Mouse (Mus musculus) heart, adult 8-10 months (tissue): ENCODE measurements around the gene Pcsk4. TPM values are rescaled to one million over a fixed set of nuclear protein-coding genes. Genes with fewer than 3 reads are reported as not detected.

Source experiments
- DNase-seq: peaks from one replicate; pipeline ENCODE4 v3.0.0; 2022; ENCODE audit warnings: low spot score
- total RNA-seq, 4 experiments: library from RNA; stranded (reverse); gene quantifications; 2 replicates each; pipeline ENCODE4 v1.2.4; 2022

Pcsk4 gene
- total RNA-seq, 4 experiments from 2014 or later = 1.7 to 3.1 (median 2.7) TPM

DNA sequence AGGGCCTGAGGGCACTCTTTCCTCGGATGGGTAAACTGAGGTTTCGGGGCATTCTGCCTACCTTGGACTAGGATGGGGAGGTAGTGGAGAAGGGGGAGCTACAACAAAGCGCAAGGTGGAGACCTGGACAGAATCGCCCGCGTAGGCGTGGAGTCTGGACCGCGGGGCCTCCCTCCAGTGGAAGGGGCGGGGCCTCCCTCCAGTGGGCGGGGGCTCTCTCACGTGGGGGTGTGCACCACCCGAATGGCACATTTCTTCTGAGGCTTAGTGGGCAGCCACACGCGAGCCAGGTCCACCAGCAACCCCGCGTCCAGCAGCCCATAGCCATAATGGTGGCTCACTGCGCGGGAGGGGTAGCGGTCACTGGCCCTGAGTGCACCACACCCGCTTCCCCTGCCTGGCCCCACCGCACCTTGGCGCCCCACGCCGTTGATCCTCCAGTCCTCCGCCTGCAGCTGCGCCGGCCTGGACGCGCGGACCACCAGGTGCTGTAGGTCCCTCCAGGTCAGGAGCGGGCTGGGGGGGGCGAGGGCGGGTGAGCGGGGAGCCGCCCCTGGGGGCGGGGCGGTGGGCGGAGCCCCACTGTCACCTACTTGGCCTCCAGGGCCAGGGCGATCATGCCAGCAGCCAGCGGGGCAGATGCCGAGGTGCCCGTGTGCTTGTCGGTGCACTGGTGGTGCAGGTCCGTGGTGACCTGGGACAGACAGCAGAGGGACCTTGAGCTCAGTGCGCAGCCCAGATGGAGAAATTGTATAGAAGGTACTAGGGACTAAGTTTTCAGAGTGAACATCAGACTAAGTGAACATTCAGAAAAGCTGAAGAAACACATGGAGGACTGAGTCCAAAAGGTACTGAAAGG lies 5.8 kb downstream of the Pcsk4 start:
- peak; percentile 62 for DNase-seq

DNA sequence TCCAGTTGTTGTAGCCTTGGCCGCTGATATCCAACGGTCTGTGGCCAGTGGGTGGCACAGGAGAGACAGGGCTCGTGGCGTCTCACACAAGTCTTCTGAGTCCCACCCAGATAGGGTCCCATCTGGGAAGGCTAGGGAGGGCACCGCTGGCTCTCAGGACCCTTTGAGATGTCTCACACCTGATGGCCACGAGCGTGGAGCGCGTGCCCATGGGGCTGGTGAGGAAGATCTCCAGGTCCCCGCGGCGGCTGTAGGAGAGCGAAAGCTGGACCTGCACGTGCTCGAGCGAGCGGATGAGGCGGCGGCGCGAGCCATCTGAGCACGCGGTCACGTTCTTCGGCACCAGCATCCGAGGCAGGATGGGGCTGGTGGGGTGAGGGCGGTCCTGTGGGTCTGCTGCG lies 6.5 kb downstream of the Pcsk4 start:
- DNase-seq = no peak

DNA sequence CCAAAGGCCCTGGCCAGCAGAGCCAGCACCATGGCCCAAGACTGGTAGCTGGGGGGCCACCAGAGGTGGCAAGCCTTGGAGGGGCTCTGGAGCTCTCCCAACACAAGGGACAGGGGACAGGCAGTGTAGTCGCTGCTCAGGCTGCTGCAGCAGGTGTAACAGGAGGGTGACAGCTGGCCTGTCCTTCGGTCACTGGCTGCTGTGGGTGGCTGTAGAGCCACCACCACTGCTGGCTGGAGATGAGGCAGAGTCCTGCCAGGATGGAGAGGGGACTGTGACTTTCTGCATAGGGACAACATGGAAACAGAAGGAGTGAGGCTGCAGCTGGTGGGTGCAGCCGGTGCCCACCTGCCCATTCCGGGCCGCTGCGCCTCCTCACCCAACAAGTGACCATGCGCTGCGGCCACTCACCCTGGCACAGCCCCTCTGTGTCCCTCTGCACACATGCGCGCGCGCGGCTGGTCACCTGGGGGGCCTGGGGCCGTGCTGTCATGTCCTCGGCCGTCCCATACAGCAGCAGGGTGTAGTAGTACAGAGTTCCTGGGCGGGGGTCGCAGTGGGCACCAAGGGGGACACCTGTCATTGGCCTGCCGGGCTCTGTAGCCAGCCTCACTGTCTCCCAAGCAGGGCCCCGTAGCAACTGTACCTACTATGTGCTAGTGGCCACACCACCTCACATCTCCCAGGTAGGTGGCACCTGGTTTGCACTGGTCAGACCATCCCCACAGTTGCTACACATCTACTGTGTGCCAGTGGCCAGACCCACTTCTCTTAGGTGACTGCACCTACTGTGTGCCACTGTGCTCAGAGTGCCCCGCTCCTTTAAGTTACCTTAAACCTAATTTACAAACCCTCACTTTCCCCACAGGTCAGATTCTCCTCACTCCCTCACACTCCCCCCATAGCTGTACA lies 7.4 kb downstream of the Pcsk4 start:
- no peak for DNase-seq

DNA sequence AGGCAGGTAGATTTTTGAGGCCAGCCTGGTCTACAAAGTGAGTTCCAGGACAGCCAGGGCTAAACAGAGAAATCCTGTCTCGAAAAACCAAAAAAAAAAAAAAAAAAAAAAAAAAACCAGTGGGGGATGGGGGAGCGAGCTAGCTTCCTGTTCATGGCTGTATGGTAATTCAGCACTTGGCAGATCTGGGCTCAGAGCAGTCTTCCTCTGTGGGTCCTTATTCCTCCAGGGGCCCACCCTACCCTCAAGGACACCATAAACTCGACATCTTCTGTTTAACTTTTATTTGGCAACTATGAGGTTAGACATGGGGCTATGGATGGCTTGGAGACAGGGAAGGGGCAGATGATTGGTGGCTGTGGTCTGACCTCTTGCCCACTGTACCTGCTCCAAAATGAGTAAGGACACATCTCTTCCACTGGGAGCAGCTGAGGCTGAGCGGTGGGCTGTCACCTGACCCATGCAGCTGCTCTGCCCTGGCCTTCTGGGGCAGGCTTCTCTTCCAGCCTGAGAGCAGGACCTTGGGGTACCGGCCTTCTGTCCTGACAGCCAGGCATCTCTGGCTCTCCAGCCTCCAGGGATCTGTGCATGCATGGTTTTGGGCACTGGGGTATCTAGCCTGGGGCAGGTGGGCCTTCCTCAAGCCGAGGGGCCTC lies 8.2 kb downstream of the Pcsk4 start:
- no peak for DNase-seq

DNA sequence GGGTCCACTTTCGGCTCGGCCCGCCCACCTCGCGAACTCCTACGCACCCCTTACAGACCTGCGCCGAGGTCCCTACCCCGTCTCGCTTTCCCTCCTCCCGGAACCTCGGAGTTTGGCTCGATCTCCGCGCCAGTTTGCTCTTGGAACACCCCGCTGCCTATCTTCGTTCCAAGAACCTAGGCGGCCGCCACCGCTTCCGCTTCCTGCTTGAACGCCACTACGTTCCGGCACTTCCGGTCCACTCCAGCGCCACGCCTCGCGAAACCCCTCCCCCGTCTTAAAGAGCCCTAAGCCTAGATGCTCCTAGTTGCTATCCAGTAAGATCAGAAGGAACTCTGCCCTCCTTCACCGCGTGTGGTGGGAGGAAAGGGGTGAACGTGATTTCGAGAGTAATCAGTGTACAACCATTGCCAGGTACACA lies 8.9 kb downstream of the Pcsk4 start, which contains the start of gene 2310011J03Rik:
TSS of gene 2310011J03Rik (minus strand) at position 198 of the 421 bp plus-strand sequence.
- DNase-seq = peak; percentile 96

DNA sequence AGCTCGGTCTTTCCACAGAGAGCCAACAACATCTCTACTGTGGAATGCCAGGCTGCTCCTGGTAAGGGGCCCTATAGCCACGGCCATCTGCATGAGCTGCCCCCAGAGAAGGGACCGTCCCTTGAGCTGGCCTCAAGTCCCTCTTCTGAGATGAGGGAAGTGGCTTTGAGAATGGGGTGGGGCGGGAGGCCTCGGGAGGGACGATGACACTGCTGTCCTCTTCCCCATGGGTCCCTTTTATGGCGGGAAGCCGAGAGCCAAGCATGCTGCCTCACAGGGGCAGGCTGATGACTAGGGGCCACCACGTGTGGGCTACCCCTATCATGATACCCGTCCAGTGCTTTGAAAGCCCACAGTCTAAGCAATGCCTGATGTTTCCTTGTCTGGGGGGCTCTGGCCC lies 12.3 kb downstream of the Pcsk4 start:
- DNase-seq = no peak

DNA sequence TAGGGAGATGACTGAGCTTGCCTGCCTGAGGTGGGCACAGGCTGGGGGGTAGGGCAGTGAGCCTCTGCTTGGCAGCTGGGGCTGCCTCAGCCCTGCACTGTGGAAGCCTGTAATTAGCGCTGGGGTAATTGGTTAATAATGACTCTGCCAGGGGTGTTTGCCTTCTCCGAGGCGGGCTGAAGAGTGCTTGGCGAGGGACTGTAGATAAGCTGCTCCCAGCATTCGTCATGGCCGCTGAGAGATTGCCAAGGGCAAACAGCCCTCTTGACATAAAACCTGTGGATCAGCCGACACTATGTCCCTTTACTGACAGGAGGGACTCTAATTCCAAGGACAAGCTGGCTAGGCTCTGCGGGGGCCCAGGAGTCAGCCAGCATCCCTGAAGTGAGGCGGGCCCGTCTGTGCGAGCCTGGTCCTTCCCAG lies 12.9 kb downstream of the Pcsk4 start:
- no peak for DNase-seq

DNA sequence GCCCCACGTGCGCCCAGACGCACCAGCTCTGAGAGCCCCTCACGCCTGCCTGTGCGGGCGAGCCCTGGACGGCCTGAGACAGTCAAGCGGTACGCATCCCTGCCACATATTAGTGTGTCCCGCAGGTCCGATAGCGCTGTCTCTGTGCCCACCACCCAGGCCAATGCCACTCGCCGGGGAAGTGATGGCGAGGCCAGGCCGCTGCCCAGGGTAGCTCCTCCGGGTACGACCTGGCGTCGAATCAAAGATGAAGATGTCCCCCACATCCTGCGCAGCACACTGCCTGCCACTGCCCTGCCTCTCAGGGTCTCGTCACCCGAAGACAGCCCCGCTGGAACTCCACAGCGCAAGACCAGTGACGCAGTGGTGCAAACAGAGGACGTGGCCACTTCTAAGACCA lies 14.0 kb downstream of the Pcsk4 start:
- DNase-seq = no peak

DNA sequence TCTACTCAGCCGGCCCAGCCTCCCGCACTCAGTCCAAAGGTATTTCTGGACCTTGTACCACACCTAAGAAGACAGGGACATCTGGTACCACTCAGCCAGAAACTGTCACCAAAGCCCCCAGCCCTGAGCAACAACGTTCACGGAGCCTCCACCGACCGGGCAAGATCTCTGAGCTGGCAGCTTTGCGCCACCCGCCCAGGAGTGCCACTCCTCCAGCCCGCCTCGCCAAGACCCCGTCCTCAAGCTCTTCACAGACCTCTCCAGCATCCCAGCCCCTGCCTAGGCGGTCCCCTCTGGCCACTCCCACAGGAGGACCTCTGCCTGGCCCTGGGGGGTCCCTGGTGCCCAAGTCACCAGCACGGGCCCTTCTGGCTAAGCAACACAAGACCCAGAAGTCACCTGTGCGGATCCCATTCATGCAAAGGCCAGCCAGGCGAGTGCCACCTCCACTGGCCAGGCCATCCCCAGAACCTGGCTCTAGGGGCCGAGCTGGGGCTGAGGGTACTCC lies 14.8 kb downstream of the Pcsk4 start:
- DNase-seq = no peak

DNA sequence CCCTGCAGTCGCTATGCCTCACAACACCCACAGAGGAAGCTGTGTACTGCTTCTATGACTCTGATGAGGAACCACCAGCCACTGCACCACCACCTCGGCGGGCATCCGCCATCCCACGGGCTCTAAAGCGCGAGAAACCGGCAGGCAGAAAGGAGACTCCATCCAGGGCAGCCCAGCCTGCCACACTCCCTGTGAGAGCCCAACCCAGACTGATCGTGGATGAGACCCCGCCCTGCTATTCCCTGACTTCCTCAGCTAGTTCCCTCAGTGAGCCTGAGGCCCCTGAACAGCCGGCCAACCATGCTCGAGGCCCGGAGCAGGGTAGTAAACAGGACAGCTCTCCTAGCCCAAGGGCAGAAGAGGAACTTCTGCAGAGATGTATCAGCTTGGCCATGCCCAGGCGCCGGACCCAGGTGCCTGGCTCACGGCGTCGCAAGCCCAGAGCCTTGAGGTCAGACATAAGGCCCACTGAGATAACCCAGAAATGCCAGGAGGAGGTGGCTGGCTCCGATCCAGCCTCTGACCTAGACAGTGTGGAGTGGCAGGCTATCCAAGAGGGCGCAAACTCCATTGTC lies 15.6 kb downstream of the Pcsk4 start:
- DNase-seq = no peak

DNA sequence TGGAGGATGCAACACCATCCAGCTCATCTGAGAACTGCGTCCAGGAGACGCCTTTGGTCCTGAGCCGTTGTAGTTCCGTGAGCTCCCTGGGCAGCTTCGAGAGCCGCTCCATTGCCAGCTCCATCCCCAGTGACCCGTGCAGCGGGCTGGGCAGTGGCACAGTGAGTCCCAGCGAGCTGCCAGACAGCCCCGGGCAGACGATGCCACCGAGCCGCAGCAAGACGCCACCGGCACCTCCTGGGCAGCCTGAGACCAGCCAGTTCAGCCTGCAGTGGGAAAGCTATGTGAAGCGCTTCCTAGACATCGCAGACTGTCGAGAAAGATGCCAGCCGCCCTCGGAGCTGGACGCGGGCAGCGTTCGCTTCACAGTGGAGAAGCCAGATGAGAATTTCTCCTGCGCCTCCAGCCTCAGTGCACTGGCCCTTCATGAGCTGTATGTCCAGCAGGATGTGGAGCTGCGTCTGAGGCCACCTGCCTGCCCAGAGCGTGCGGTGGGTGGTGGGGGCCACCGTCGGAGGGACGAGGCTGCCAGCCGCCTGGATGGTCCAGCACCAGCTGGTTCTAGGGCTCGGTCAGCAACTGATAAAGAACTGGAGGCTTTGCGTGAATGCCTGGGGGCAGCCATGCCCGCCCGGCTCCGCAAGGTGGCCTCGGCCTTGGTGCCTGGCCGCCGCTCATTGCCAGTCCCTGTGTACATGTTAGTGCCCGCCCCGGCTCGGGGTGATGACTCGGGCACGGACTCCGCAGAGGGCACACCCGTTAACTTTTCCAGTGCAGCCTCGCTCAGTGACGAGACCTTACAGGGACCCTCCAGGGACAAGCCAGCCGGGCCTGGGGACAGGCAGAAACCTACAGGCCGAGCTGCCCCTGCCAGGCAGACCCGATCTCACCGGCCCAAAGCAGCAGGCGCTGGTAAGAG lies 16.5 kb downstream of the Pcsk4 start:
- DNase-seq = no peak

DNA sequence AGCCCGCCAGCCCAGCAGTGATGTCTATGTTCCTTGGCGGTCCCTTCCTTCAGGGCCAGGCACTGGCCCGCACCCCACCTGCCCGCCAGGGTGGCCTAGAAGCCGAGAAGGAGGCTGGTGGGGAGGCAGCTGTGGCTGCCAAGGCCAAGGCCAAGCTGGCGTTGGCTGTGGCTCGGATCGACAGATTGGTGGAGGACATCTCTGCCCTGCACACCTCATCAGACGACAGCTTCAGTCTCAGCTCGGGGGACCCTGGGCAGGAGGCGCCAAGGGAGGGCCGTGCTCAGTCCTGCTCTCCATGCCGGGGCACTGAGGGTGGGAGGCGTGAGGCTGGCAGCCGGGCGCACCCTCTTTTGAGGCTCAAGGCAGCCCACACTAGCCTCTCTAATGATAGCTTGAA lies 17.7 kb downstream of the Pcsk4 start:
- no peak for DNase-seq

DNA sequence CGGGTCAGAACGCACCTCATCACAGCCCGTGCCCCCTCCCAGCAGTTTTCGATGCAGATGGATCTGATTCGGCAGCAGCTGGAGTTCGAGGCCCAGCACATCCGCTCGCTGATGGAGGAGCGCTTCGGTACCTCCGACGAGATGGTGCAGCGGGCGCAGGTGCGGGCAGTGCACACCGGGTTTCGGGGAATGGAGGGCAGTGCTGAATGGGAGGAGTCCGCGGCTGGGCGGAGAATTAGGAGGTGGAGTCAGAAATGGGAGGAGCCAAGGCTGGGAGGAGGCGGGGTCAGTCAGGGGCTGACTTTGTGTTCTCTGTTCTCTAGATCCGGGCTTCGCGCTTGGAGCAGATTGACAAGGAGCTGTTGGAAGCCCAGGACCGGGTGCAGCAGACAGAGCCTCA lies 24.4 kb downstream of the Pcsk4 start:
- no peak for DNase-seq

DNA sequence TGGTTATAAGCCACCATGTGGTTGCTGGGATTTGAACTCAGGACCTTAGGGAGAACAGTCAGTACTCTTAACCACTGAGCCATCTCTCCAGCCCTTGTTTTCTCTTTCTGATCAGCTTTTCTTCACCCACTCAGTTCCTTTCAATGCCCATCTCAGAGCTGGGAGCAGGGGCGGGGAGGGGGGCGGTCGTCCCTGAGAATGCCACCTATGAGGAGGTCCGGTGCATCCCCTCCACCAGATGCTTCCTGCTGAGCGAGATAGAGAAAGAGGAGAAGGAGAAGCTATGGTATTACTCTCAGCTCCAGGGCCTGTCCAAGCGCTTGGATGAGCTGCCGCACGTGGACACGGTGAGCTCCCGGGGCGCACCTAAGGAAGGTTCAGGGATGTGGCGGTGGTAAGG lies 24.8 kb downstream of the Pcsk4 start:
- no peak for DNase-seq

DNA sequence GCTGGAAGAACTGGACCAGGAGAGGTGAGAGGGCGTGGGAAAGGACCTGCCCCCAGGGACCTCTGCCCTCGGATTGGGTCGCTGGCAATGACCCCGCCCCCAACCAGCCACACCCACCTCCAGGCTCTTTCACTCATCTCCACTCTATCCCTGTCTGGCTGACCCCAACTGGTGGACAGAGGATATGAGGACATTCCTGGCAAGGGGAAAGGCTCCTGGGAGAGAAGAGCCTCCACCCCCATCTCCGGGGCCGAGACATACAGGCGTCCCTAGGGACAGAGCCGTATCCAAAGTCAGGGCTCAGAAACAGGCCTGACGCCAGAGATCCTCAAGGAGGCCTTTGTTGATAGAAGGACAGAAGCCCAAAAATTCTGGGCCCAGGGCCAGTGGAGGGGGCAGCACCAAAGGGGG lies 26.8 kb downstream of the Pcsk4 start:
- peak; percentile 85 for DNase-seq

DNA sequence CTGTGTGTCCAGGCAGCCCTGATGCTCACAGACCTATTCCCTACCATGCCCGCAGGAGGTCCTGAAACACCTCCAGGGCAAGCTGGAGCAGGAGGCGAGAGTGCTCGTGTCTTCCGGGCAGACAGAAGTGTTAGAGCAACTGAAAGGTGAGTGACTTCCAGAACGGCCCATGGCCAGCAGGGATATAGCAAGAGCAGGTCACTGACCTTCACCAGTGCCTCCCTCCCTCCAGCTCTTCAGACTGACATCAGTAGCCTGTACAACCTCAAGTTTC lies 27.3 kb downstream of the Pcsk4 start:
- no peak for DNase-seq

DNA sequence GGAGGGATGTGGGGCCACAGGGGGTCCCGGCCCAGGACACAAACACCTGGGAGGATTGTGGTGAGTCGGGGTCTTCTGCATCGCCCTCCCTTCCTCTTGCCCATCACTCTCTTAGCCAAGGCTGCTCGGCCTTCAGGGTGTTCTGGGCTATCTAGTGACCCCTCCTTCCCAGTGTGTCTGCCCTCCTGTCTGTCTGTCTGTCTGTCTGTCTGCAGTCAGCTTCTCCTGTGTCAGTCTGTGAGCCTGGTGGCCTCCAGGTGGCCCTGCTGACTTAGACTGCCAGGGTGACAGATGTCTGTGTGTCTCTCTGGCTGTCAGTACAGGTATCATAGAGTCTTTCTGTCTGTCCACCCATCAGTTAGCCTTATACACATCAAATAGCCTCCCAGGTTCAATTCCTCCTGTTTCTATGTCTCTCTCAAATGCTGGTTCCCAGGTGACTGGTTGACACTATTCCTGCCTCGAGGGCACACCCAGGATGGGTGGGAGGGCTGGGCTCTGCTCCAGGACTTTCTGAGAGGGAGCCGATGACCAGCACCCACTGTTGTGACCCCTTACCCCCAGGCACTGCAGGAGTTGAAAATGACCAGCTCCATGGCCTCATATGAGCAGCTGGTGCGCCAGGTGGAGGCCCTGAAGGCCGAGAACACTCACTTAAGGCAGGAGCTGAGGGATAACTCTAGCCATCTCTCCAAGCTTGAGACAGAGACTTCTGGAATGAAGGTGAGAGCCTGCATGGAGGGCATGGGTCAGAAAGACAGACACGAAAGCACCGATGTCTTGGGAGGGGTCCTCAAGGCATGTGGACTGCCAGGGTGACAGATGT lies 27.8 kb downstream of the Pcsk4 start:
- DNase-seq = no peak

DNA sequence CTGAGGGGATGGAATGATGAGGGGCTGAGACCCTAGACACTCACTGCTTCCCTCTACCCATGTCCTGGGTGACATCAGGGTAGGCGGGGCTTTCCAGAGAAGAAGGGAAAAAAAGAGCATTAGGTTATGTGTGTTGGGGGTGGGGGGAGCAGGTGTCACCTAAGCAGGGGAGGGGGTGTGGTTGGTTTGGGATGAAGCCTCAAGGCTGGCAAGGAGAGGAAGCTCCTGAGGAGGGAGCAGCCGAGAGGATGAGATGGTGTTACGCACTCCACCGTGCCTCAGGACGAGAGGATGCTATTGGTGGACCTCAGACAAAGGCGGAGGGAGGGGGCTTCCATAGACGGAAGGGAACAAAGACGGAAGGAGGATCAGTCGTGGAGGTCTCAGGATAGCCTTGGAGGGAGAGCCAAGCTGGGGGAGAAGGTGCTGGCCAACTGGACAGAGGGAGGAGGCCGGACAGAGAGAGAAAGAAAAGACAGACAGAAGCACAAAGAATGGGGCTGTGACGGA lies 28.6 kb downstream of the Pcsk4 start:
- no peak for DNase-seq

DNA sequence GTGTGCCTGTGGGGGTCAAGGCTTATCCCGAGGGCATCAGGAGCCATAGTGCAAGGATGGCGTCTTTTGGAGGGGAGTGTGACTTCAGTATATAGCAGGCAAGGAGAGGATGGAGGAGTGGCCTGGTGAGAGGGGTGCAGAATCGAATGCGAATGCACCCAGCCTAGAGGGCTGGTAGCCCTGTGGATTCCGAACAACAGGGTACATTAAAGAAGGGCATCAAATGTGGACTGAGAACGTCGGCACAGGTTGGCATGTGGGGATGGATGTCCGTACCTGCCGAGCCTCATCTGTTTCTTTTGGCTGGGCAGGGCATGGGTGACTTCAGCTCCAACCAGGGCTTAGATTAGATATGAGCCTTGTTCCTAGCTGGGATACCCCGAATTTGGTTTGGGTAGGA lies 29.5 kb downstream of the Pcsk4 start:
- DNase-seq = no peak

DNA sequence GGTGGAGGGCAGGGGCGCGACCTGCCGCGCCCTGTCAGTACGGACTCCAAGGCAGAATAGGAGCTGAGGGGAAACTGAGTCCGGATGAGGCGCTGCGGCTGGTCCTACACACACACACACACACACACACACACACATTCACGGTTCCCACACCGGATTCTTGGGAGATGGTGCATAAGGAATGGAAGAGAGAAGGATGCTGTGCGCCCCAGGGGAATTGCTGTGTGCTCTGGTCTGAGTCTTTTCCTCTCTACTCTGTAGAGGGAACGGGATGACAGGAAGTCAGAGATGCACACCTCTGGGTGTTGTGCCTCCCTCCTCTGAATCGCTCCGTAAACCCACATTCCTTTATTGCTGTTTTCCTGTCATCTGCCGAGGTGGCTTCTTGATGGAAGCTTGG lies 30.0 kb downstream of the Pcsk4 start:
- no peak for DNase-seq
